Mouse (Mus musculus) heart, postnatal 0 days (tissue): ENCODE measurements around the gene D17Wsu92e. TPM values are rescaled to one million over a fixed set of nuclear protein-coding genes. Genes with fewer than 3 reads are reported as not detected.

ENCODE experiments used
- ATAC-seq: fragments of 200-750 bp; cut with Nextera tagmentation; 2 replicates; pipeline ENCODE4 v1.8.0; 2017; ENCODE audit warnings: low read depth, moderate number of reproducible peaks, moderate library complexity; ENCODE audit not compliant: insufficient read depth
- DNase-seq: peaks from one replicate; pipeline ENCODE4 v3.0.0-alpha.2; 2016; ENCODE audit warnings: low spot score
- H3K27ac ChIP-seq: fragments of 300-500 bp; sonication (generic); 2 replicates; pipeline ENCODE4 v1.5.1; 2014; ENCODE audit warnings: low read depth, mild to moderate bottlenecking
- H3K27me3 ChIP-seq: fragments of 300-500 bp; sonication (generic); 2 replicates; pipeline ENCODE4 v1.6.1; 2014; ENCODE audit warnings: low read length, mixed read lengths; ENCODE audit not compliant: control insufficient read depth, insufficient read depth
- H3K36me3 ChIP-seq: fragments of 300-500 bp; sonication (generic); replicated peaks from 2 replicates; pipeline ENCODE4 v1.6.1; 2014; ENCODE audit warnings: low read length, mixed read lengths; ENCODE audit not compliant: control insufficient read depth, insufficient read depth
- H3K4me1 ChIP-seq: fragments of 300-500 bp; sonication (generic); 2 replicates; pipeline ENCODE4 v1.6.1; 2014; ENCODE audit warnings: antibody characterized with exemption; ENCODE audit not compliant: control insufficient read depth, insufficient read depth
- H3K4me2 ChIP-seq: fragments of 300-500 bp; sonication (generic); 2 replicates; pipeline ENCODE4 v1.6.1; 2014; ENCODE audit warnings: low read depth, mild to moderate bottlenecking, low read length, moderate library complexity
- H3K4me3 ChIP-seq: fragments of 300-500 bp; sonication (generic); 2 replicates; pipeline ENCODE4 v1.5.1; 2014; ENCODE audit warnings: low read depth, low read length
- H3K9ac ChIP-seq: fragments of 300-500 bp; sonication (generic); replicated peaks from 2 replicates; pipeline ENCODE4 v1.6.1; 2014; ENCODE audit warnings: low read depth, low read length, mixed read lengths
- H3K9me3 ChIP-seq: fragments of 300-500 bp; sonication (generic); replicated peaks from 2 replicates; pipeline ENCODE4 v1.6.1; 2016; ENCODE audit warnings: low read length; ENCODE audit not compliant: control insufficient read depth
- CTCF ChIP-seq: IDR thresholded peaks from 2 replicates; pipeline ENCODE4 v1.5.1; 2016; ENCODE audit warnings: antibody characterized with exemption, control low read depth, low read depth
- EP300 ChIP-seq: IDR thresholded peaks from 2 replicates; pipeline ENCODE4 v1.6.1; 2016; ENCODE audit warnings: antibody characterized with exemption, low read depth
- WGBS: fragments of 180-500 bp; shearing (Covaris S2); extraction: QIAGEN DNeasy Blood & Tissue Kit; methylation state at CpG from one replicate; pipeline ENCODE4 v1.1.7; 2014; 5-methylcytosine and 5-hydroxymethylcytosine counted together
- polyA plus RNA-seq: library from polyadenylated mRNA; unstranded; fragments of >200 nt; fragmentation: Nextera tagmentation; extraction: Ambion mirVana; gene quantifications from 2 replicates; pipeline ENCODE4 v1.2.1, GENCODE M21; 2015
- total RNA-seq: library from RNA; depleted of rRNA; stranded (reverse); fragments of >200 nt; gene quantifications from 2 replicates; pipeline ENCODE4 v1.2.3, GENCODE M21; 2014; ENCODE audit warnings: low replicate concordance

Gene D17Wsu92e
- total and polyA plus RNA-seq, 2 experiments from 2014 or later: 15.0 to 80.6 TPM

DNA sequence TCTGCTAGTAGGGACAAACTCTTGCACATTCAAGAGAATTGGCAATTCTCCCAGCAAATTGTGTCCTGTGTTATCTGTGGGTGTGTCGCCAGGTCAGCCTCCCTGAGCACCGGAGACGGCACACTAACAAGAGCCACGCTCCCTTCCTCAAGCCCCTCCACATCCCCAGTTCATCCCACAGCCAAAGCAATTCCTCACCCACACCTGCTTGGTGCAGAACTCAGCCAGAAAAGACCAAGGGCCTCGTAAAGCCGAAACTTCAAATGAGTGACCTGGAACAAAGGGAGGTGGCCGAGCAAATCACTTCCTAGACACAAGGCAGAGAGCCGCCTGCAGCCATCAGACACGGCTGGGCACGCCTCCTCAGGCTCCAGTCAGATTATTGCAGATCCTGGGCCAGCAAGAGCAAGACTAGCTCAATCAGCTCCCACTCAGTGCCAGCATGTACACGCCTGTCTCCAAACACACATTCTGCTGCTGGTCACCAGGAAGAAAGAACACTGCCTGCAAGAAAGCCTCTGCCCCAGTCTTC, 23.0 kb downstream of the D17Wsu92e start:
- Histone ChIP-seq H3K9me3 (no peaks in the 10 kb centered on the region), H3K9ac (peak overlapping the region; percentile 44), H3K36me3 (no peaks in the 10 kb centered on the region; the same call in 1 of the 2 replicates), H3K4me1 (peaks cover 35% of the 10 kb centered on the region), H3K4me2 (peak overlapping the region; percentile 57), H3K4me3 (peak overlapping the region; percentile 30), H3K27me3 (no peaks in the 10 kb centered on the region), H3K27ac (peak overlapping the region; percentile 82)
- ATAC-seq (peak; percentile 57), DNase-seq (peak; percentile 53)
- no peak for TF ChIP-seq CTCF
- TF ChIP-seq EP300: no peak
- WGBS: 8% methylated on average over 11 of the region's 11 CpGs

DNA sequence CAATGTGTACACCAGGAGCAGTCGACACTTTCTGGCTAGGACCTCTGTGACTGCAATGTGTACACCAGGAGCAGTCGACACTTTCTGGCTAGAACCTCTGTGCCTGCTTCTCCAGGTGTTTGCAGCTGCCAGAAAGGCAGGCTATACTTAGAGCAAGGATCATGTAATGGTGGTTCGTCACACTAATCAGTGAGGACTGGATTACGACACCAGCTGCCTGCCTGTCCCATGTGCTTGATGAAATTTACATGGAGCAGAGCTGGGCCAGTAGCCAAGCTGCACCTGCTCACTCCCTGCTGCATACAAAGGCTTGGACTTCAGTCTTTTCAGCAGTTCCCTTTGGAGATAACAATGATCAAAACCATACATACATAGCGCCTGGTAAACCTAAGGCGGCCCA, 23.7 kb downstream of the D17Wsu92e start:
- no peak for TF ChIP-seq CTCF
- TF ChIP-seq EP300: no peak
- peaks cover 35% of the 10 kb centered on the region for H3K4me1 ChIP-seq
- H3K36me3 ChIP-seq: no peaks in the 10 kb centered on the region; the same call in 1 of the 2 replicates
- peak overlapping the region; percentile 30 for H3K4me3 ChIP-seq
- H3K9me3 ChIP-seq: no peaks in the 10 kb centered on the region
- H3K4me2 ChIP-seq: peak overlapping the region; percentile 57
- DNase-seq (peak; percentile 84), ATAC-seq (peak; percentile 84)
- H3K27ac ChIP-seq: peak overlapping the region; percentile 82
- peak overlapping the region; percentile 44; the same call in 1 of the 2 replicates for H3K9ac ChIP-seq
- no peaks in the 10 kb centered on the region for H3K27me3 ChIP-seq
- WGBS: 12% methylated on average over 6 of the region's 6 CpGs

DNA sequence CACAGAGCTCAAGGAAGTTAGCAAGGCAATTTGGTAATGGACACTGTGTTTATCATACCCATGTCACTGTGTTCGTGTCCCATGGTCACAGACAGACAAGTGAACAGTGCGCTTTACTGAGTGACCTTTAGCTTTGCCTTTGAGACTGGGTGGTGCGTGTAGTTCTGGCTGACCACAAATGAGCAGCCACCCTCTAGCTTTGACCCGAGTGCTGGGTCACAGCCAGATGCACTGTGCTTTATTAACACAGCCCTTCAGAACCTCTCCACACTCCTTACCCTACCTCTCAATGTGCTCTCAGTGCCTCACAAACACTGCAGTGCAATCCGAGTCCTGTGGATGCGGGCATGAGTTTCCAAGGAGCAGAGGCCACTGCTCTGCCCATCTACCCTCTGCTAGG, 27.3 kb downstream of the D17Wsu92e start:
- no peak for TF ChIP-seq EP300
- TF ChIP-seq CTCF: no peak
- peak; percentile 47 for ATAC-seq
- Histone ChIP-seq H3K9ac (no peak overlapping the region), H3K36me3 (no peaks in the 10 kb centered on the region; the same call in 1 of the 2 replicates), H3K27me3 (no peaks in the 10 kb centered on the region), H3K27ac (peak overlapping the region; percentile 41), H3K4me3 (no peak overlapping the region), H3K4me2 (no peak overlapping the region), H3K9me3 (no peaks in the 10 kb centered on the region), H3K4me1 (peaks cover 25% of the 10 kb centered on the region)
- WGBS: 51% methylated on average over 6 of the region's 6 CpGs
- DNase-seq: peak; percentile 17

- ATAC-seq (no peak), DNase-seq (no peak)
- Histone ChIP-seq H3K9me3 (no peaks in the 10 kb centered on the region), H3K27me3 (no peaks in the 10 kb centered on the region), H3K27ac (no peak overlapping the region), H3K4me1 (peaks cover 19% of the 10 kb centered on the region), H3K4me2 (no peak overlapping the region), H3K4me3 (no peak overlapping the region), H3K36me3 (no peaks in the 10 kb centered on the region; the same call in 1 of the 2 replicates), H3K9ac (no peak overlapping the region)
- WGBS: 60% methylated on average over 4 of the region's 4 CpGs
- no peak for TF ChIP-seq EP300
- no peak for TF ChIP-seq CTCF
Measured at GRCm38 (mm10) chr17:27792516-27792915, 27.9 kb downstream of the D17Wsu92e start.

DNA sequence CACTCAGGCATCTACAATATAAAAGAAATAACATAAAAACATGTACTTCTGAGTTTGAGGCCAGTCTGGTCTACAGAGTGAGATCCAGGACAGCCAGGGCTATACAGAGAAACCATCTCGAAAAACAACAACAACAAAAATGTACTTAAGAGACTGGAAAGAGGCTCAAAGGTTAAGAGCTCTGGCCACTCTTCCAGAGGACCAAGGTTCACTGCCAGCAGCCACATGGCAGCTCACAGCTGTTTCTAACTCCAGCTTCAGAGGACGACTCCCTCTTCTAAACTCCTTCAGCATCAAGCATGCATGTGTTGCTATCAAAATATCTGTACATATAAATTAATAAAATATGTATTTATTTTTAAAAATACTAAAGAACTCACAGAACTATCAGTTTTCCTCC, 28.9 kb downstream of the D17Wsu92e start:
- H3K27ac ChIP-seq: no peak overlapping the region
- no peak overlapping the region for H3K9ac ChIP-seq
- no peaks in the 10 kb centered on the region; the same call in 1 of the 2 replicates for H3K36me3 ChIP-seq
- TF ChIP-seq CTCF (no peak), EP300 (no peak)
- ATAC-seq (no peak), DNase-seq (no peak)
- no peaks in the 10 kb centered on the region for H3K9me3 ChIP-seq
- H3K4me1 ChIP-seq: peaks cover 10% of the 10 kb centered on the region
- no peak overlapping the region for H3K4me2 ChIP-seq
- no peak overlapping the region for H3K4me3 ChIP-seq
- H3K27me3 ChIP-seq: no peaks in the 10 kb centered on the region
- 89% methylated on average over 2 of the region's 2 CpGs for WGBS

DNA sequence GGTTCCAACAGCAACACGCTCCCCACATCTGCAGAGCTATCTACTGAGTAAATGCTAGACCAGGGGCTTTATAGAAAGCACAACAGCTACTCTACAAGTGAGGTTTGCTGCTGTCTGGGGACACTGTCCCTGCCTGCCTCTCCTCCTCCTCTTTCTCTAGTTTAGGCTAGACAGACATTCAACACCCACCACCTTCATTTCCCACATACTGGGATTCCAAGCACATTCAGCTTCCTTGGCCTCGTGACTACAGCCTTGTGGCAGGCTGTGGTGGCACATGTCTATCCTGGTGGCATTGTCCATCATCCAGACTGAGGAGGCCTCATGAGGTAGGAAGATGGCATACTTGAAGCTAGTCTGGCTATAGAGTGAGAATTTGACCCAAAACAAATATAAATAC, 29.5 kb downstream of the D17Wsu92e start:
- DNase-seq (no peak), ATAC-seq (no peak)
- Histone ChIP-seq H3K4me1 (peaks cover 7% of the 10 kb centered on the region; the same call in 1 of the 2 replicates), H3K9ac (no peak overlapping the region), H3K4me3 (no peak overlapping the region), H3K4me2 (no peak overlapping the region), H3K27ac (no peak overlapping the region), H3K36me3 (peaks cover 4% of the 10 kb centered on the region), H3K9me3 (no peaks in the 10 kb centered on the region), H3K27me3 (no peaks in the 10 kb centered on the region)
- TF ChIP-seq CTCF (no peak), EP300 (no peak)
- 84% methylated on average over 2 of the region's 2 CpGs for WGBS
